Mouse (Mus musculus): ENCODE data around the gene Grin2a. TPM values are rescaled to one million over a fixed set of nuclear protein-coding genes. Genes with fewer than 3 reads are reported as not detected.

Gene Grin2a
- total and polyA plus RNA-seq, 2 experiments = not detected

- Histone ChIP-seq H3K79me2 (ENCODE audit: control insufficient read depth, insufficient read depth, low read length) (no peaks in the 10 kb centered on the region), H3K4me1 (ENCODE audit: control insufficient read depth, insufficient read depth, low read length) (no peaks in the 10 kb centered on the region), H3K36me3 (ENCODE audit: control insufficient read depth, insufficient read depth, low read length) (no peaks in the 10 kb centered on the region), H3K9ac (ENCODE audit: low read depth, low read length) (no peak overlapping the region), H3K27me3 (ENCODE audit: control insufficient read depth, insufficient read depth, low read length) (no peaks in the 10 kb centered on the region), H3K4me3 (ENCODE audit: insufficient read depth, low read depth, low read length) (no peak overlapping the region), H3K27ac (replicated peaks; ENCODE audit: insufficient read depth, low read depth, low read length) (no peak overlapping the region)
- DNase-seq (ENCODE audit: extremely low read depth, low read depth, low spot score) = no peak
- TF ChIP-seq POLR2A (IDR thresholded peaks at IDR 0.05; ENCODE audit: extremely low read depth, insufficient read depth, low read length) (no peak), CTCF (IDR thresholded peaks at IDR 0.05; ENCODE audit: low read depth, low read length) (no peak)
- WGBS = 90% methylated on average over 4 of the region's 4 CpGs
These were observed 329.5 kb downstream of the Grin2a start for GRCm38 (mm10) chr16:9665896-9666295.

GRCm38 (mm10) chr16:9664060-9664459, 331.3 kb downstream of the Grin2a start:
- TF ChIP-seq CTCF (IDR thresholded peaks at IDR 0.05; ENCODE audit: low read depth, low read length) (no peak), POLR2A (IDR thresholded peaks at IDR 0.05; ENCODE audit: extremely low read depth, insufficient read depth, low read length) (no peak)
- 73% methylated on average over 3 of the region's 3 CpGs for WGBS
- no peak for DNase-seq (ENCODE audit: extremely low read depth, low read depth, low spot score)
- Histone ChIP-seq H3K27ac (replicated peaks; ENCODE audit: insufficient read depth, low read depth, low read length) (no peak overlapping the region), H3K9ac (ENCODE audit: low read depth, low read length) (no peak overlapping the region), H3K27me3 (ENCODE audit: control insufficient read depth, insufficient read depth, low read length) (no peaks in the 10 kb centered on the region), H3K4me1 (ENCODE audit: control insufficient read depth, insufficient read depth, low read length) (no peaks in the 10 kb centered on the region), H3K4me3 (ENCODE audit: insufficient read depth, low read depth, low read length) (no peak overlapping the region), H3K79me2 (ENCODE audit: control insufficient read depth, insufficient read depth, low read length) (no peaks in the 10 kb centered on the region), H3K36me3 (ENCODE audit: control insufficient read depth, insufficient read depth, low read length) (no peaks in the 10 kb centered on the region)

- no peaks in the 10 kb centered on the region for H3K4me1 ChIP-seq (ENCODE audit: control insufficient read depth, insufficient read depth, low read length)
- H3K79me2 ChIP-seq (ENCODE audit: control insufficient read depth, insufficient read depth, low read length) = no peaks in the 10 kb centered on the region
- DNase-seq (ENCODE audit: extremely low read depth, low read depth, low spot score) = no peak
- no peak for TF ChIP-seq CTCF (IDR thresholded peaks at IDR 0.05; ENCODE audit: low read depth, low read length)
- no peak for TF ChIP-seq POLR2A (IDR thresholded peaks at IDR 0.05; ENCODE audit: extremely low read depth, insufficient read depth, low read length)
- H3K27ac ChIP-seq (replicated peaks; ENCODE audit: insufficient read depth, low read depth, low read length) = no peak overlapping the region
- no peak overlapping the region for H3K4me3 ChIP-seq (ENCODE audit: insufficient read depth, low read depth, low read length)
- no peaks in the 10 kb centered on the region for H3K27me3 ChIP-seq (ENCODE audit: control insufficient read depth, insufficient read depth, low read length)
- no peak overlapping the region for H3K9ac ChIP-seq (ENCODE audit: low read depth, low read length)
- no peaks in the 10 kb centered on the region for H3K36me3 ChIP-seq (ENCODE audit: control insufficient read depth, insufficient read depth, low read length)
- 75% methylated on average over 2 of the region's 2 CpGs for WGBS
These were observed 331.9 kb downstream of the Grin2a start for GRCm38 (mm10) chr16:9663508-9663907.

GRCm38 (mm10) chr16:9625652-9626444, 369.5 kb downstream of the Grin2a start:
- no peak for DNase-seq (ENCODE audit: extremely low read depth, low read depth, low spot score)
- H3K27me3 ChIP-seq (ENCODE audit: control insufficient read depth, insufficient read depth, low read length) = no peaks in the 10 kb centered on the region
- no peak overlapping the region for H3K4me3 ChIP-seq (ENCODE audit: insufficient read depth, low read depth, low read length)
- H3K9ac ChIP-seq (ENCODE audit: low read depth, low read length) = no peak overlapping the region
- 91% methylated on average over 10 of the region's 10 CpGs for WGBS
- TF ChIP-seq CTCF (IDR thresholded peaks at IDR 0.05; ENCODE audit: low read depth, low read length) (no peak), POLR2A (IDR thresholded peaks at IDR 0.05; ENCODE audit: extremely low read depth, insufficient read depth, low read length) (no peak)
- no peaks in the 10 kb centered on the region for H3K36me3 ChIP-seq (ENCODE audit: control insufficient read depth, insufficient read depth, low read length)
- H3K27ac ChIP-seq (replicated peaks; ENCODE audit: insufficient read depth, low read depth, low read length) = no peak overlapping the region
- no peaks in the 10 kb centered on the region for H3K4me1 ChIP-seq (ENCODE audit: control insufficient read depth, insufficient read depth, low read length)
- H3K79me2 ChIP-seq (ENCODE audit: control insufficient read depth, insufficient read depth, low read length) = no peaks in the 10 kb centered on the region

GRCm38 (mm10) chr16:9624346-9624745, 371.0 kb downstream of the Grin2a start:
- 96% methylated on average over 2 of the region's 2 CpGs for WGBS

GRCm38 (mm10) chr16:9618206-9618605, 377.2 kb downstream of the Grin2a start:
- no peaks in the 10 kb centered on the region for H3K27me3 ChIP-seq (ENCODE audit: control insufficient read depth, insufficient read depth, low read length)
- no peak overlapping the region for H3K9ac ChIP-seq (ENCODE audit: low read depth, low read length)
- H3K4me3 ChIP-seq (ENCODE audit: insufficient read depth, low read depth, low read length) = no peak overlapping the region
- H3K79me2 ChIP-seq (ENCODE audit: control insufficient read depth, insufficient read depth, low read length) = no peaks in the 10 kb centered on the region
- H3K4me1 ChIP-seq (ENCODE audit: control insufficient read depth, insufficient read depth, low read length) = no peaks in the 10 kb centered on the region
- TF ChIP-seq POLR2A (IDR thresholded peaks at IDR 0.05; ENCODE audit: extremely low read depth, insufficient read depth, low read length) (no peak), CTCF (IDR thresholded peaks at IDR 0.05; ENCODE audit: low read depth, low read length) (no peak)
- no peaks in the 10 kb centered on the region for H3K36me3 ChIP-seq (ENCODE audit: control insufficient read depth, insufficient read depth, low read length)
- DNase-seq (ENCODE audit: extremely low read depth, low read depth, low spot score) = no peak
- H3K27ac ChIP-seq (replicated peaks; ENCODE audit: insufficient read depth, low read depth, low read length) = no peak overlapping the region
- 77% methylated on average over 2 of the region's 2 CpGs for WGBS

More at GRCm38 (mm10) chr16:9624346-9624745, 371.0 kb downstream of the Grin2a start:
- no peak overlapping the region for H3K9ac ChIP-seq (ENCODE audit: low read depth, low read length)
- H3K36me3 ChIP-seq (ENCODE audit: control insufficient read depth, insufficient read depth, low read length) = no peaks in the 10 kb centered on the region
- H3K79me2 ChIP-seq (ENCODE audit: control insufficient read depth, insufficient read depth, low read length) = no peaks in the 10 kb centered on the region
- H3K4me1 ChIP-seq (ENCODE audit: control insufficient read depth, insufficient read depth, low read length) = no peaks in the 10 kb centered on the region
- no peak overlapping the region for H3K27ac ChIP-seq (replicated peaks; ENCODE audit: insufficient read depth, low read depth, low read length)
- TF ChIP-seq POLR2A (IDR thresholded peaks at IDR 0.05; ENCODE audit: extremely low read depth, insufficient read depth, low read length) = no peak
- no peaks in the 10 kb centered on the region for H3K27me3 ChIP-seq (ENCODE audit: control insufficient read depth, insufficient read depth, low read length)
- no peak for DNase-seq (ENCODE audit: extremely low read depth, low read depth, low spot score)
- H3K4me3 ChIP-seq (ENCODE audit: insufficient read depth, low read depth, low read length) = no peak overlapping the region

All from liver, adult 2 months (tissue).